Mouse (Mus musculus) E14TG2a.4 (cell line): Measurements from ENCODE around the gene U2surp.

ENCODE experiments used
- CTCF ChIP-seq: conservative IDR thresholded peaks from 2 replicates; pipeline ENCODE4 v1.5.1; 2014; ENCODE audit warnings: low read length
- POU5F1 ChIP-seq: IDR thresholded peaks from 2 replicates; pipeline ENCODE4 v1.6.1; 2014; ENCODE audit warnings: low read length, borderline replicate concordance

DNA sequence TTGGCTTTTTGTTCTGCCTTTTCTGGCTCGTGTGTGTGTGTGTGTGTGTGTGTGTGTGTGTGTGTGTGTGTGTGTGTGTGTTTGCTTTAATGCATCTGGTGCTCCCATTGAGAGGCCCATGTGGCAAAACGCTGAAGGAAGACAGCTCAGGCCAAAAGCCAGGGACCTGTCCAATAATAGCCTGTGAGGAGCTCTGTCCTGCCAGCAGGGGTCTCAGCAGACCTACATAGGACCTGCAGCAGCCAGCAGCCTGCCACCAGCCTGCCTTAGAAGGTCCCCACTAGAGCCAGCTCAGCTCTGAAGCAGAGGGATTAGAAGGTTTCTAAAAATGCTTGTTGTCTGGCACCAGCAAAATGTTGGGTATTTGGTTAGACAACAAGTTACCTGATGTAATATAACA is 14.2 kb upstream of the U2surp start:
- TF ChIP-seq CTCF = no peak
- no peak for TF ChIP-seq POU5F1
